Comparison of ENCODE assay signal across 28 mouse cellular contexts in the genomic region with DNA sequence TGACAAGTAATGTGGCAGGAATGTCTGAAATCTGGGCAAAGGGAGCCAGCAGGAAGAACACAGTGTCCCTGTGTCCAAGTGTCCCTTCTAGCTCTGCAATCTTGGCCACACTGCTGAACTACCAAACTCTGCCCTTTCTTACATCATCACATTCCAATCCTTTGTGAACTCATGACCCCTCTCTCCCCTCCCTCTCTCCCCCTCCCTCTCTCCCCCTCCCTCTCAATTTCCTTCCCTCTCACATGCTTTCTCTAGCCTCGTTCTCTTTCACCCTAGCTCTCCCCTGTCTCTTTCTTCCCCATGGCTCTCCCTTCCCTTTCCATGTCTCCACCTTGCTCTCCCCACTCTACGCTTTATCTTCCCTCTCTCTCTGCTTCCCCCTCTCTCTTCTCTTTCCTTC. TPM values are rescaled to one million over a fixed set of nuclear protein-coding genes. Genes with fewer than 3 reads are reported as not detected.
A peak's percentile ranks its signal among the peaks of the same experiment; 100 is the strongest.
DNase-seq lines count a peak whose midpoint lies in the region; ATAC-seq and TF ChIP-seq lines count a peak whose summit lies in the region.
"Had no signal": no experiment of that assay in that cellular context is flagged by ENCODE, and none has a peak within 500 bp of the region (broad histone marks: within the 10 kb centered on the region; RNA-seq: fewer than 3 reads in every experiment).

TSS of gene Cldn34c4 (minus strand) at position 101 of the 400 bp plus-strand sequence.

- H3K36me3 ChIP-seq in testis, adult 2 months (ENCODE audit: control insufficient read depth, insufficient read depth, low read length): no peaks in the 10 kb centered on the region
- H3K36me3 ChIP-seq: embryonic facial prominence, embryonic 10.5 days; embryonic facial prominence, embryonic 12.5 days; forebrain, embryonic 10.5 days; forebrain, embryonic 12.5 days; G1E had no signal

- no peak within 1 kb of the TSS for H3K4me3 ChIP-seq in testis, adult 2 months (ENCODE audit: control insufficient read depth, low read depth, low read length)
- H3K4me3 ChIP-seq: embryonic facial prominence, embryonic 10.5 days; embryonic facial prominence, embryonic 12.5 days; erythroblast, embryonic 14.5 days; forebrain, embryonic 10.5 days; forebrain, embryonic 12.5 days had no signal

- ATAC-seq in erythroblast, adult 5-6 weeks (replicated peaks; ENCODE audit: low FRiP score, poor library complexity, severe bottlenecking): no peak
- ATAC-seq: activated CD4-positive, CD25-positive, alpha-beta regulatory T cell, adult 4 months; CD4-positive, CD25-positive, alpha-beta regulatory T cell, adult 4 months; forebrain, embryonic 14.5 days; forebrain, embryonic 16.5 days had no signal

- no peaks in the 10 kb centered on the region for H3K27me3 ChIP-seq in testis, adult 2 months (ENCODE audit: control insufficient read depth, insufficient read depth, low read length)
- H3K27me3 ChIP-seq: CH12.LX; embryonic facial prominence, embryonic 12.5 days; forebrain, embryonic 12.5 days had no signal

- no peak for TF ChIP-seq POLR2A in testis, adult 2 months (IDR thresholded peaks at IDR 0.05; ENCODE audit: control insufficient read depth, low read depth, low read length)

- no peaks in the 10 kb centered on the region for H3K4me1 ChIP-seq in testis, adult 2 months (ENCODE audit: control insufficient read depth, insufficient read depth, low read length)
- H3K4me1 ChIP-seq: embryonic facial prominence, embryonic 10.5 days; embryonic facial prominence, embryonic 12.5 days; forebrain, embryonic 10.5 days; forebrain, embryonic 12.5 days had no signal

- TF ChIP-seq CTCF in testis, adult 2 months (IDR thresholded peaks at IDR 0.05; ENCODE audit: control insufficient read depth, insufficient read depth, insufficient replicate concordance, low read depth, low read length): no peak

- peak; percentile 3 for DNase-seq in kidney, adult 9 months
- no peak for DNase-seq in kidney, postnatal 10 days
- DNase-seq in testis, postnatal 14 days (ENCODE audit: low spot score): no peak
- DNase-seq: adrenal gland, adult 8-10 months; adrenal gland, postnatal 14 days; adrenal gland, postnatal 36 days; B cell, adult 2 months; cerebellum, adult 11-12 months; cerebellum, adult 2 months; cerebellum, adult 9-10 months; cerebellum, postnatal 10 days; cerebellum, postnatal 25 days had no signal

- peak within 1 kb of the TSS; percentile 72 for H3K27ac ChIP-seq in testis, adult 2 months (ENCODE audit: control insufficient read depth, insufficient read depth, low read depth, low read length)
- H3K27ac ChIP-seq: embryonic facial prominence, embryonic 10.5 days; embryonic facial prominence, embryonic 12.5 days; forebrain, embryonic 10.5 days; forebrain, embryonic 12.5 days had no signal

RNA-seq across cellular contexts. Expression of gene Cldn34c4, which starts in this region (rescaled TPM):
- polyA plus RNA-seq in testis, adult 2 months (2012; rRNA removed): 40.3 and 72.6 TPM in 2 replicates
- total RNA-seq in erythroblast, adult 5-6 weeks (2015; ENCODE audit: low replicate concordance): not detected in 2 replicates
- not detected in 2 replicates for total RNA-seq in erythroblast, adult 5-6 weeks (2017; ENCODE audit: low replicate concordance)
- total RNA-seq: adrenal gland, adult 18-20 months; adrenal gland, adult 8-10 months; adrenal gland, postnatal 14 days; adrenal gland, postnatal 36 days; CH12.LX; G1E had no signal
- polyA plus RNA-seq: activated CD4-positive, CD25-positive, alpha-beta regulatory T cell, adult 4 months; CD4-positive, CD25-positive, alpha-beta regulatory T cell, adult 4 months; cerebellum, adult 2 months; cortical plate, adult 2 months; embryonic facial prominence, embryonic 10.5 days; embryonic facial prominence, embryonic 12.5 days; embryonic facial prominence, embryonic 14.5 days; erythroblast, embryonic 14.5 days; forebrain, embryonic 10.5 days; forebrain, embryonic 12.5 days; forebrain, embryonic 14.5 days; forebrain, embryonic 16.5 days; G1E had no signal
